Mouse (Mus musculus): ENCODE results near the gene Clec4d.
A peak's percentile ranks its signal among the peaks of the same experiment; 100 is the strongest.
"Not testable (repeated sequence)": the region's sequence is repeated elsewhere in the genome, so short reads cannot be mapped to it uniquely, and the experiment has no call there.

The Clec4d gene

GRCm38 (mm10) chr6:123261555-123262161 lies at the start of gene Clec4d:
Gene Clec4d (plus strand): TSS chr6:123262111.
- DNase-seq (ENCODE audit: low spot score in 2 of 2) = no peak

GRCm38 (mm10) chr6:123227519-123228166 lies 34.3 kb upstream of the Clec4d start:
- no peak for DNase-seq (ENCODE audit: low spot score in 2 of 2)

- DNase-seq (ENCODE audit: low spot score in 2 of 2) = no peak
These were observed 32.3 kb upstream of the Clec4d start, which contains the start of gene Clec4n for GRCm38 (mm10) chr6:123229644-123230043. Gene Clec4n (plus strand): TSS chr6:123229843.

- no peak for DNase-seq (ENCODE audit: low spot score in 2 of 2)
These were observed 30.8 kb upstream of the Clec4d start for GRCm38 (mm10) chr6:123231149-123231548.

GRCm38 (mm10) chr6:123237582-123237981 lies 24.3 kb upstream of the Clec4d start:
- no peak for DNase-seq (ENCODE audit: low spot score in 2 of 2)

- DNase-seq (ENCODE audit: low spot score in 2 of 2) = no peak
These were observed 17.7 kb upstream of the Clec4d start for GRCm38 (mm10) chr6:123244201-123244600.

- DNase-seq (ENCODE audit: low spot score in 2 of 2) = not testable (repeated sequence)
These were observed 13.0 kb upstream of the Clec4d start for GRCm38 (mm10) chr6:123248862-123249261.

GRCm38 (mm10) chr6:123252735-123253134 lies 9.2 kb upstream of the Clec4d start:
- no peak for DNase-seq (ENCODE audit: low spot score in 2 of 2)

- DNase-seq (ENCODE audit: low spot score in 2 of 2) = no peak
These were observed 3.0 kb upstream of the Clec4d start for GRCm38 (mm10) chr6:123258946-123259345.

GRCm38 (mm10) chr6:123259889-123260603 lies 1.9 kb upstream of the Clec4d start:
- DNase-seq (ENCODE audit: low spot score in 2 of 2) = no peak

GRCm38 (mm10) chr6:123260868-123261267 lies 1.0 kb upstream of the Clec4d start:
- DNase-seq (ENCODE audit: low spot score in 2 of 2) = no peak

GRCm38 (mm10) chr6:123264194-123264593 lies 2.3 kb downstream of the Clec4d start:
- DNase-seq (ENCODE audit: low spot score in 2 of 2) = no peak

- DNase-seq (ENCODE audit: low spot score in 2 of 2) = no peak
These were observed 3.9 kb downstream of the Clec4d start for GRCm38 (mm10) chr6:123265809-123266208.

GRCm38 (mm10) chr6:123266945-123267344 lies 5.0 kb downstream of the Clec4d start:
- DNase-seq (ENCODE audit: low spot score in 2 of 2) = no peak

- no peak for DNase-seq (ENCODE audit: low spot score in 2 of 2)
These were observed 17.5 kb downstream of the Clec4d start for GRCm38 (mm10) chr6:123279443-123279842.

GRCm38 (mm10) chr6:123286311-123286710 lies 24.4 kb downstream of the Clec4d start:
- no peak for DNase-seq (ENCODE audit: low spot score in 2 of 2)

GRCm38 (mm10) chr6:123288931-123289330 lies 27.0 kb downstream of the Clec4d start:
- DNase-seq (ENCODE audit: low spot score in 2 of 2) = no peak

GRCm38 (mm10) chr6:123289753-123290152 lies 27.8 kb downstream of the Clec4d start, which contains the start of gene Clec4e:
Gene Clec4e (minus strand): TSS chr6:123289870.
- no peak for DNase-seq (ENCODE audit: low spot score in 2 of 2)

GRCm38 (mm10) chr6:123292751-123293400 lies 31.0 kb downstream of the Clec4d start:
- peak; percentile 55 to 61 for DNase-seq (ENCODE audit: low spot score in 2 of 2)

- DNase-seq (ENCODE audit: low spot score in 2 of 2) = peak; percentile 26 to 51
These were observed 31.6 kb downstream of the Clec4d start for GRCm38 (mm10) chr6:123293509-123293908.

- no peak for DNase-seq (ENCODE audit: low spot score in 2 of 2)
These were observed 34.8 kb downstream of the Clec4d start for GRCm38 (mm10) chr6:123296687-123297086.

- not testable (repeated sequence) for DNase-seq (ENCODE audit: low spot score in 2 of 2)
These were observed 44.4 kb downstream of the Clec4d start for GRCm38 (mm10) chr6:123306315-123306714.

Measured in spleen, postnatal 10 days (tissue).